Mouse (Mus musculus): Measurements from ENCODE around the gene Dusp22.
A peak's percentile ranks its signal among the peaks of the same experiment; 100 is the strongest.

Gene Dusp22

DNA sequence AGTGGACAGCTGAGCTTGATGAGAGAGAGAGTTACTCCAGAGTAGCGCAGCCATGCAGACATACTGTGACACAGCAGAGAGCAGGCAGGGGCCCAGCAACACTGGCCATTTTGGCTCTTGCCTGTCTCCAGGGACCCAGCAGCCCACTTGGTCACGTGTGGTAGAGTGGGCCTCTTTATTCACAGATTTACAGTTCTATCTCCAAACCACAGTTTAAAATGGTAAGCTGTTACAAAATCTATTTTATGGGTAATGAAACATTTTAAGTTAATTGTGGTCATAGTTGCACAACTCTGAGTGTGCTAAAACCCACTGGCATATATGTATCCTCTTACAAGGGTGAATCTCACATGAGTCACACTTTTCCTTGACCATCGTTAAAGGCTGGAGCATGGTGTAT, 9.5 kb downstream of the Dusp22 start:
- DNase-seq (ENCODE audit: low spot score in 2 of 2) = no peak

DNA sequence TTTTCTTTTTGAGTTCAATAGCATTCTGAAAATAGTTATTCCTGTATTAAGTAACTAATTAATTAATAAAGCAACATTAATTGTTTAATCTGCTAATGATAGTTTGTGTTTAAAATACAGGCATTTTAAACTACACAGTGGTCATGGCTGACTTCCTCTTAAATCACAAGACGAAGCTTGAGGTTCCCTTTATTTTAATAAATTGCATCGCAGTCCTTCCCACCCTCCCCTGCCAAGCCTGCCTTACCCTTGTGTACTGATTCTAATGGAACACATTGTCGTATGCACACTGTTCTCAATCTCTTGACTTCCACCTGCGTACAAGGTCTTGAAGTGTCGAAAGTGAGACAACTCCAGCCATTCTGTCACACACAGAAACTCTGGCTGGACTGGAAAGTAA, 14.1 kb downstream of the Dusp22 start:
- DNase-seq (ENCODE audit: low spot score in 2 of 2) = no peak

- no peak for DNase-seq (ENCODE audit: low spot score in 2 of 2)
Observed at GRCm38 (mm10) chr13:30678822-30679221, 19.0 kb downstream of the Dusp22 start.

GRCm38 (mm10) chr13:30681866-30682265, 22.1 kb downstream of the Dusp22 start:
- DNase-seq (ENCODE audit: low spot score in 2 of 2) = peak in 1 of 2 experiments; percentile 30

GRCm38 (mm10) chr13:30682328-30682727, 22.5 kb downstream of the Dusp22 start:
- DNase-seq (ENCODE audit: low spot score in 2 of 2) = no peak

- DNase-seq (ENCODE audit: low spot score in 2 of 2) = no peak
Observed at GRCm38 (mm10) chr13:30684614-30685122, 24.9 kb downstream of the Dusp22 start.

GRCm38 (mm10) chr13:30685957-30686356, 26.2 kb downstream of the Dusp22 start:
- peak; percentile 35 to 46 for DNase-seq (ENCODE audit: low spot score in 2 of 2)

DNA sequence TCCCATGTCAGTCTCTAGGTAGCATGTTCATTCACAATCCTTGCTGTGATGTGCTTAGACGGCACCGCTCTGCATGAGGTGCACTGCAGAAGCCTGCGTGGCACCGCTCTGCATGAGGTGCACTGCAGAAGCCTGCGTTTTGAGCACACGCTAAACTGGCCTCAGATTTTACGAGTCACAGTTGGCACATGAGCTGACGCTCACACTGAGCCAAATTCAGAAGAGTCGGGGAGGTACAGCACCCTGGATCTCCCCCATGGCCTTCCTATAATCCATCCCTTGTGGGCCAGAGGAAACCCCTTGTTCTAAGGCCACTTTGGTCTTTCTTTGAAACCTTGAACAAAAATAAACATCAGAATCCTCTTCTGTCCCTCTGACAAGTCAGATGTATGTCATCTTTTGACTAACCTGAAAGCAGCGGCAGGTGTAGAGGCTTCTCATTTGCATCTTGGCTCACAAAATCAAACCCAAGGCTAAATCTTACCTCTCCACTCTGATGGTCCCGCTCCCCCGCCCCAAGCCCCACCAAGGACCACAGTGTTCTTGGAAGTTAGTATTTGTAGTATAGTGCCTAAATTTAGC, 28.3 kb downstream of the Dusp22 start:
- DNase-seq (ENCODE audit: low spot score in 2 of 2) = no peak

- DNase-seq (ENCODE audit: low spot score in 2 of 2) = no peak
Observed at GRCm38 (mm10) chr13:30689475-30689874, 29.7 kb downstream of the Dusp22 start.

DNA sequence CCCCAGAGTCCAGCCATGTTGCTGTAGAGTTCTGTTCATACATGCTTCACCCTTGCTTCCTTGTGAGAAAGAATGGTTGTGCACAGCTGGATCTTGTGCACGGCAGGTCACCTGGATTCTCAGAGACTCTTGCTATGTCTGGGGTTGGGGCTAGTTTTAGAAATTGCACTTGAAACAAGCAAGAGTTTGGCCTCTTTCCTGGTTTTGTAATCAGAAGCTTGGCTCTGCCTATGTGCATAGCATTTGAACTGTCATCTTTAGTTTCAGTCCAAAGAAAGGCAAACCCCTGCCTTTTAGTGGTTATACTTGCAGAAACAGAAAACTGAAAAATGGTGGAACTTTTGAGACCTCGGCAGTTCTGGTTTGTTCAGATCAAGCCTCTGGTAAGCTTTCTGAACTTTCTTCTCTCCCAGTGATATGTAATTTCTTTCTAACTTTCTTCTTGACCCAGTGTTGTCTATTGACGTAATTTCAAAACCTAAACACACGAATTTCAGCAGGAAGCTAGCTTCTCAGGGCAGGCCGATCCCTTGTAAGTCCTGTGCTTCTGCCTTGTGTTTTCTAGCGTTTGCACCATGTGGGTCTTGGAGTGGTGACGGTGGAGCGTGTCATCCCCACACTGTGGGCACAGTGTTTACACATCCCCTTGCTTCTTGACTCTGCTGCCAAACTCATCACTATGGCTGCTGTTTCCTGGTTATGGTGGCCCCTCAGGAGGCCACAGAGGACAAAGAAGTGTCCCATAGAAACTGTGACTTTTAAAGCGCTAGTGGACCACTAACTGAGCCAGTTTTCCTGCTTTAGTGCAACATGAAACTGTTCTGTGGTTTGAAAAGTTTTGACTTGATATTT, 31.9 kb downstream of the Dusp22 start:
- no peak for DNase-seq (ENCODE audit: low spot score in 2 of 2)

DNA sequence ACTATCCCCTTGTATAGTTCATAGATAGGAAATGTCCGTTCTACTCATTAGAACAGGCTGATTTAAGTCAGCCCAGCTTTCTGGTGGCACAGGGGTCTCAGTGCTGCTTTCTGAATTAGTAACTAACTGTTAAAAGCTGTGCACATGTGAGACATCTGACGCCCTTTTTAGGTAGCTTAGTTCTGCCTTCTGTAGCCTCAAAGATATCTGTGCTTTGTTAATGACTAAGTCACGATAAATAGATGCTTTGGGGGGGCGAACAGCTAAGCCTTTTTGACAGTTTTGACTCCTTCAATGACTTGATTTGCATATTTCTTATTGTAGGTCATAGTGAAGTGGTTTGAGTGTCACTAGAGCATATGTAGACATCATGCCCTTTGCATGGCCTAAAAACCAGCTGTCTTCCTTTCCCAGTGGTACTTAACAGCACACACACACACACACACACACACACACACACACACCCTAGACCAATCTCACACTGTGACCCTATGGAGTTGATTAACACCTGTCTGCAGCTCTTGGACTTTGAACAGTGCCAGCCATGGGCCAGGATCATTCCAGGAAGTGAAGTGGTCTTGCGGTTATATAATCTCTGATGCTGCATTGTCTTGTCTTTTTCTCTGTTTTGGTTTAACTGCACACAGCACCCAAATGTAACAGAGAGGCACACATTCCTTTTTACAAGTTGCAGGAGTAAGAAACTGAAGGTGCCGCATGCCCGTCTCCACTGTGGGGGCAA, 33.0 kb downstream of the Dusp22 start:
- peak in 1 of 2 experiments; percentile 17 for DNase-seq (ENCODE audit: low spot score in 2 of 2)

GRCm38 (mm10) chr13:30695232-30695631, 35.4 kb downstream of the Dusp22 start:
- no peak for DNase-seq (ENCODE audit: low spot score in 2 of 2)

- DNase-seq (ENCODE audit: low spot score in 2 of 2) = no peak
Observed at GRCm38 (mm10) chr13:30695890-30696289, 36.1 kb downstream of the Dusp22 start.

GRCm38 (mm10) chr13:30697880-30698279, 38.1 kb downstream of the Dusp22 start:
- DNase-seq (ENCODE audit: low spot score in 2 of 2) = no peak

DNA sequence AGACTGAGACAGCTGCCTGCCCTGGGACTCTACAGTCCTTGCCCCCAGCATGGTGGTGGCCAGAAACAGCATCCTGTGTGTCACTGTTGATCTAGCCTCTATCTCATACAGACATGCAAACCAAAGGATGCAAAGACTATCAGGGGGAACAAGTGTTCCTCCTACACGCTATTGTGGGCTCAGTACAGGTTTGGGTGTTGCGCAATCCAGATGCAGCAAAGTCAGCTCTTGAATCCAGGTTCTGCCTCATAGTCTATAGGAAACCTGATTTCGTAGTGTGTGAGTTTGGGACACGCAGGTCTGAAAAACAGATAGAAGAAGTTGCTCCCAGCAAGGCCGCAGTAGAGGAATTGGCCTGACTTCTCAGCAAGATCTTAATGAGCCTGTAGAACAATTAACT, 42.9 kb downstream of the Dusp22 start:
- DNase-seq (ENCODE audit: low spot score in 2 of 2) = no peak

DNA sequence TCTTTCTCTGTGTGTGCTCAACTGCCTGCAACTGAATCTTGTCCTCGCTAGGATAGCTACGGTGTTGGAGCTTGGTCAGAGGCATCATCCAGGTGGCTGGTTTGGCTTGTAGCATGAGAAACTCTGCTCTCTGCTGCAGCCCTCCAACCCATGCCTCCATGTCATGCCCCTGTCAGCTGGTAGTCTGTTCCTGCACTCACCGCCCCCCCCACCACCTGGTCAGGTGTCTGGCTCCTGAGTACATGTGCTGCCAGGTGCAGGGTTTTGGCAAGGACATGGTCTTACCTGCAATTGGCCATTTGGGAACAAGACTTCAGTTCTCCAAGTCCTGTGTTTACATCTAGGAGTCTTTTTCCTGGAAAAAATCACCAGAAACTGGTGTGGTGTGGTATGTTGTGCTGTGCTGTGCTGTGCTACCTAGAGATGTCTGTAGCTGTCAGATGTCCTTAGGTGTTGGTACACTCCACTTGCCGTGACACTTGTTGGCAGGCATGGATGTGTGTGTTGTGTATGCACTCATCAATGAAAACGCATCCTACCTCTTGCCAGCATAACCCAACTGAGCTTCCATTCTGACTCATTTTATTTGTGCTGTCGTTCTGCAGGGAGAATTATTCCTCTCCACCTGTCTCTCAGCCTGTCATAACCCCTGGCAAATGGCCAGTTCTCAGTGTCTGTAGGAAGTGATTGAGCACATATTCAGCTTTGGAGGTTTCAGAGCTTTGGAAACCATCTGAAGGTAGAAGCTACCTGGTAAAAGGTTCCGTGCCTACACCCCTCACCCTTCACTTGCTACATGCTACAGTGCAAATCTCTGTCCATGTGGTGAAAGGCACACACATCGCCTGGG, 44.7 kb downstream of the Dusp22 start:
- no peak for DNase-seq (ENCODE audit: low spot score in 2 of 2)

DNA sequence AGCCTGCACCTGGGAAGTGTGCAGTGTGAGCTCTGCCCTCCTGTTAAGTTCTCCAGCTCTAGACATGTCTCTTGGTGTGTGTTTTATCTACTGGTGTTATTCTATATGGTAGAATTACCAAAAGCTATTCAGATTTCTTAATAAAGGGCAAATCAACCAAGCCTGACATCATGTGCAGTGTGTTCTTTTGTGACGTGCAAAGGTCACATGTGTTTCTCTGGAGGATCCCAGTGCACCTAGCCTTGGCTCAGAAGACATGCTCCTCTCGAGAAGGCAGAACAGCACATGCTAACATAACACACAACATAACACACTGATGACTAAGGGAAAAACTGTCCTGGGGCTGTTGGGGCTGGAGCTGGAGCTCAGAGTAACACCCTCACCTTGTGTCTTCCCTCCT, 51.3 kb downstream of the Dusp22 start:
- DNase-seq (ENCODE audit: low spot score in 2 of 2) = no peak

DNA sequence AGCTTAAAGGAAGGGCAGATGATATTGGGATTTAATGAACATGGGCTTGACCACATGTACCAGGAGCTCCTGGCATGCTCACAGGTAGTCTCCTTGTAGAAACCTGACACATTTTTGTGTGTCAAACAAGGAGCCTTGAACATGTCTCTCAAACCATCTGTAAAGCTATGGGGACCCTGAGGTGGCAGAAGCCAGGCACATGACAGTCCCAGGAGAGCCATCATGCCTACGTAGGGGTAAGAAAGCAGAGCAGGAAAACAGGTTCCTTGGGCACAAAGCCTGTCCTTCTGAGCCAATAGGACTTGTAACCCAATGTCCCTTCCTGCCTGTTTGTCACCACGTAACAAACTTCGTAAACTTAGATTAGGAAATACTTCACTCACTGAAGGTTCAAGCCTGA, 51.9 kb downstream of the Dusp22 start:
- DNase-seq (ENCODE audit: low spot score in 2 of 2) = no peak

- no peak for DNase-seq (ENCODE audit: low spot score in 2 of 2)
Observed at GRCm38 (mm10) chr13:30712280-30712679, 52.5 kb downstream of the Dusp22 start.

GRCm38 (mm10) chr13:30713621-30714020, 53.8 kb downstream of the Dusp22 start:
- DNase-seq (ENCODE audit: low spot score in 2 of 2) = no peak

- DNase-seq (ENCODE audit: low spot score in 2 of 2) = no peak
Observed at GRCm38 (mm10) chr13:30714552-30714951, 54.8 kb downstream of the Dusp22 start.

DNA sequence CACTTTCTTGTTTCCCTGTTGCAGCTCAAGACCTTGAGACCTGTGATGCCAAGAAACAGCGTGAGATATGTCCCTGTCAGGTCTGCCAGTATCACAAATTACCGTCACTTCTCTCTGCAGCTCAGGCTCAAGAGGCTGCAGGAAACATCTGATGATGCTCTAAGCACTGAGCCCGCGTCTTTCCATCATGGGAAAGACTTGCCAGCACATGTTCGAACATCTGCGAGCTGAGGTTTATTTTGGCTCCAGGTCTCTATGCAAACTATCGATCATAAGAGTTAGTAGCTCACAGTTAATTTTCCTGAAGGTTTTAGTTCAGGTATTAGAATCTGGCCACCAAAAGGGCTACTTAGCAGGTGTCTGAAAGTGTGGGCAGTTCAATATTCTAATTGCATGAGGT, 55.3 kb downstream of the Dusp22 start:
- no peak for DNase-seq (ENCODE audit: low spot score in 2 of 2)

Measured in natural killer cell, adult 2 months (primary cell).